Mouse (Mus musculus): ENCODE measurements at regions not wholly inside any gene's neighbourhood (a gene's known extent, or its start where the extent isn't known, plus 50 kb on each side); places are given as distances from the start of the nearest gene placed in this dataset.

DNA sequence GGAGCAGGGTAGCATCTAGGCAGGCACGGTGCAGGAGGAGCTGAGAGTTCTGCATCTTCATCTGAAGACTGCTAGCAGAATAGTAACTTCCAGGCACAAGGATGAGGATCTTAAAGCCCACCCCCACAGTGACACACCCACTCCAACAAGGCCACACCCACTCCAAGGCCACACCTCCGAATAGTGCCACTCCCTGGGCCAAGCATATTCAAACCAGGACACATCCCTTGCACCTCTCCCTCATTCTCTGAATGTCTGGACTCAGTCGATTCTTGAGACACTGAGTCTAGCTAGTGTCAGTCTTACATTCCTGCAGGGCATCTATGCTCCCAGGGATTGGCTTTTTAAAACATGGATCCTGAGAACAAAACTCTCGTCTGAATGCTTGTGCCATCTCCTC, 186.7 kb upstream of the Hs6st1 start:
- TF ChIP-seq EP300 (IDR thresholded peaks at IDR 0.05; ENCODE audit: insufficient read depth, low read depth, low read length) (no peak), CTCF (IDR thresholded peaks at IDR 0.05; ENCODE audit: low read depth, low read length) (no peak), POLR2A (IDR thresholded peaks at IDR 0.05; ENCODE audit: insufficient read depth, low read length) (no peak)

Data from ES-Bruce4 (cell line).